Mouse (Mus musculus) hindbrain, embryonic 11.5 days (tissue): ENCODE measurements around the gene Usp49. TPM values are rescaled to one million over a fixed set of nuclear protein-coding genes. Genes with fewer than 3 reads are reported as not detected.

Experiments
- ATAC-seq: fragments of 200-750 bp; cut with Nextera tagmentation; 2 replicates; pipeline ENCODE4 v1.8.0; 2017; ENCODE audit warnings: mild to moderate bottlenecking, moderate TSS enrichment, moderate library complexity; ENCODE audit not compliant: low FRiP score
- DNase-seq: peaks from one replicate; pipeline ENCODE4 v3.0.0-alpha.2; 2015; ENCODE audit warnings: low spot score
- H3K27ac ChIP-seq: fragments of 300-500 bp; sonication (generic); 2 replicates; pipeline ENCODE4 v1.5.1; 2014; ENCODE audit warnings: mild to moderate bottlenecking, low read depth, low read length
- H3K27me3 ChIP-seq: fragments of 300-500 bp; sonication (generic); 2 replicates; pipeline ENCODE4 v1.6.1; 2014; ENCODE audit warnings: mild to moderate bottlenecking, low read length, moderate library complexity, mixed read lengths; ENCODE audit not compliant: control insufficient read depth, insufficient read depth
- H3K36me3 ChIP-seq: fragments of 300-500 bp; sonication (generic); 2 replicates; pipeline ENCODE4 v1.6.1; 2014; ENCODE audit warnings: mild to moderate bottlenecking, low read length, moderate library complexity, mixed read lengths; ENCODE audit not compliant: control insufficient read depth, insufficient read depth
- H3K4me1 ChIP-seq: fragments of 300-500 bp; sonication (generic); replicated peaks from 2 replicates; pipeline ENCODE4 v1.6.1; 2014; ENCODE audit warnings: low read length, mixed read lengths; ENCODE audit not compliant: control insufficient read depth, insufficient read depth
- H3K4me2 ChIP-seq: fragments of 300-500 bp; sonication (generic); replicated peaks from 2 replicates; pipeline ENCODE4 v1.6.1; 2014; ENCODE audit warnings: mild to moderate bottlenecking, low read depth, low read length
- H3K4me3 ChIP-seq: fragments of 300-500 bp; sonication (generic); 2 replicates; pipeline ENCODE4 v1.5.1; 2014; ENCODE audit warnings: low read depth, low read length
- H3K9ac ChIP-seq: fragments of 300-500 bp; sonication (generic); 2 replicates; pipeline ENCODE4 v1.6.1; 2014; ENCODE audit warnings: low read depth, low read length
- H3K9me3 ChIP-seq: fragments of 300-500 bp; sonication (generic); 2 replicates; pipeline ENCODE4 v1.6.1; 2016; ENCODE audit warnings: low read length; ENCODE audit not compliant: control insufficient read depth
- WGBS: fragments of 180-500 bp; shearing (Covaris S2); extraction: QIAGEN DNeasy Blood & Tissue Kit; methylation state at CpG from one replicate; pipeline ENCODE4 v1.1.7; 2014; 5-methylcytosine and 5-hydroxymethylcytosine counted together
- polyA plus RNA-seq: library from polyadenylated mRNA; unstranded; fragments of >200 nt; fragmentation: Nextera tagmentation; extraction: Ambion mirVana; gene quantifications from 2 replicates; pipeline ENCODE4 v1.2.1, GENCODE M21; 2014

The Usp49 gene
- polyA plus RNA-seq, 1 experiment from 2014 or later = 9.1 TPM

- peak overlapping the region; percentile 59 for H3K9ac ChIP-seq
- ATAC-seq (peak; percentile 71), DNase-seq (peak; percentile 78)
- peak overlapping the region; percentile 35 for H3K4me3 ChIP-seq
- peaks cover 9% of the 10 kb centered on the region for H3K4me1 ChIP-seq
- peak overlapping the region; percentile 78 for H3K4me2 ChIP-seq
- no peaks in the 10 kb centered on the region for H3K9me3 ChIP-seq
- no peak overlapping the region for H3K27ac ChIP-seq
- H3K27me3 ChIP-seq = peaks cover 7% of the 10 kb centered on the region; the same call in 1 of the 2 replicates
- WGBS = 4% methylated on average over 64 of the region's 68 CpGs
- H3K36me3 ChIP-seq = no peaks in the 10 kb centered on the region
Measured at GRCm38 (mm10) chr17:47672311-47673111, 42.0 kb downstream of the Usp49 start.

GRCm38 (mm10) chr17:47676581-47676980 lies 46.1 kb downstream of the Usp49 start:
- Histone ChIP-seq H3K4me2 (no peak overlapping the region), H3K4me3 (no peak overlapping the region), H3K27me3 (peaks cover 5% of the 10 kb centered on the region; the same call in 1 of the 2 replicates), H3K27ac (no peak overlapping the region), H3K9ac (no peak overlapping the region), H3K4me1 (peaks cover 9% of the 10 kb centered on the region), H3K36me3 (peaks cover 8% of the 10 kb centered on the region; the same call in 1 of the 2 replicates), H3K9me3 (no peaks in the 10 kb centered on the region)
- 24% methylated on average over 9 of the region's 9 CpGs for WGBS
- no peak for ATAC-seq
- peak; percentile 86 for DNase-seq

GRCm38 (mm10) chr17:47678238-47678637 lies 47.7 kb downstream of the Usp49 start:
- Histone ChIP-seq H3K9ac (no peak overlapping the region), H3K27me3 (no peaks in the 10 kb centered on the region; the same call in 1 of the 2 replicates), H3K4me3 (no peak overlapping the region), H3K4me2 (no peak overlapping the region), H3K9me3 (no peaks in the 10 kb centered on the region), H3K4me1 (peaks cover 3% of the 10 kb centered on the region), H3K27ac (no peak overlapping the region), H3K36me3 (peaks cover 8% of the 10 kb centered on the region; the same call in 1 of the 2 replicates)
- 91% methylated on average over 5 of the region's 5 CpGs for WGBS
- no peak for ATAC-seq
- no peak for DNase-seq

GRCm38 (mm10) chr17:47678702-47679101 lies 48.2 kb downstream of the Usp49 start:
- no peak for ATAC-seq
- H3K36me3 ChIP-seq = peaks cover 8% of the 10 kb centered on the region; the same call in 1 of the 2 replicates
- 91% methylated on average over 5 of the region's 5 CpGs for WGBS

GRCm38 (mm10) chr17:47682836-47683235 lies 52.3 kb downstream of the Usp49 start:
- peaks cover 11% of the 10 kb centered on the region; the same call in 1 of the 2 replicates for H3K36me3 ChIP-seq
- H3K9ac ChIP-seq = no peak overlapping the region
- no peak overlapping the region for H3K4me3 ChIP-seq
- ATAC-seq (no peak), DNase-seq (no peak)
- H3K4me2 ChIP-seq = no peak overlapping the region
- H3K9me3 ChIP-seq = no peaks in the 10 kb centered on the region
- H3K27ac ChIP-seq = no peak overlapping the region
- 90% methylated on average over 4 of the region's 4 CpGs for WGBS
- peaks cover 6% of the 10 kb centered on the region for H3K4me1 ChIP-seq
- no peaks in the 10 kb centered on the region for H3K27me3 ChIP-seq

More at GRCm38 (mm10) chr17:47678702-47679101, 48.2 kb downstream of the Usp49 start:
- Histone ChIP-seq H3K9me3 (no peaks in the 10 kb centered on the region), H3K9ac (no peak overlapping the region), H3K27me3 (no peaks in the 10 kb centered on the region), H3K4me2 (no peak overlapping the region), H3K4me3 (no peak overlapping the region), H3K4me1 (no peaks in the 10 kb centered on the region), H3K27ac (no peak overlapping the region)
- DNase-seq = no peak

GRCm38 (mm10) chr17:47687409-47688343 lies 57.2 kb downstream of the Usp49 start:
- Histone ChIP-seq H3K27ac (peak overlapping the region; percentile 81), H3K4me2 (peak overlapping the region; percentile 93), H3K9me3 (no peaks in the 10 kb centered on the region), H3K27me3 (no peaks in the 10 kb centered on the region), H3K4me1 (peaks cover 9% of the 10 kb centered on the region), H3K9ac (peak overlapping the region; percentile 86), H3K4me3 (peak overlapping the region; percentile 83), H3K36me3 (0 out of 2 replicates have a peak, but pooled peaks cover 3% of the 10 kb centered on the region)
- WGBS = under 1% methylated on average over 70 of the region's 70 CpGs
- ATAC-seq (peak; percentile 92), DNase-seq (peak; percentile 98)

- Histone ChIP-seq H3K4me1 (peaks cover 9% of the 10 kb centered on the region), H3K36me3 (0 out of 2 replicates have a peak, but pooled peaks cover 3% of the 10 kb centered on the region), H3K9ac (peak within 1 kb of the TSS; percentile 86), H3K4me3 (peak within 1 kb of the TSS; percentile 83), H3K27ac (peak within 1 kb of the TSS; percentile 81), H3K27me3 (no peaks in the 10 kb centered on the region), H3K9me3 (no peaks in the 10 kb centered on the region), H3K4me2 (peak within 1 kb of the TSS; percentile 93)
- DNase-seq (no peak), ATAC-seq (no peak)
- WGBS = 0% methylated on average over 9 of the region's 9 CpGs
Measured at GRCm38 (mm10) chr17:47688344-47688607, 57.8 kb downstream of the Usp49 start, which contains the start of gene Tomm6. Tomm6 (minus strand) TSS chr17:47688386.
